Mouse (Mus musculus) embryo, embryonic 10.5 days (tissue): ENCODE results near the gene Clcn2.

Source experiments
- DNase-seq: peaks from one replicate; pipeline ENCODE4 v3.0.0-alpha.2; 2015; ENCODE audit warnings: low spot score

Clcn2 gene

DNA sequence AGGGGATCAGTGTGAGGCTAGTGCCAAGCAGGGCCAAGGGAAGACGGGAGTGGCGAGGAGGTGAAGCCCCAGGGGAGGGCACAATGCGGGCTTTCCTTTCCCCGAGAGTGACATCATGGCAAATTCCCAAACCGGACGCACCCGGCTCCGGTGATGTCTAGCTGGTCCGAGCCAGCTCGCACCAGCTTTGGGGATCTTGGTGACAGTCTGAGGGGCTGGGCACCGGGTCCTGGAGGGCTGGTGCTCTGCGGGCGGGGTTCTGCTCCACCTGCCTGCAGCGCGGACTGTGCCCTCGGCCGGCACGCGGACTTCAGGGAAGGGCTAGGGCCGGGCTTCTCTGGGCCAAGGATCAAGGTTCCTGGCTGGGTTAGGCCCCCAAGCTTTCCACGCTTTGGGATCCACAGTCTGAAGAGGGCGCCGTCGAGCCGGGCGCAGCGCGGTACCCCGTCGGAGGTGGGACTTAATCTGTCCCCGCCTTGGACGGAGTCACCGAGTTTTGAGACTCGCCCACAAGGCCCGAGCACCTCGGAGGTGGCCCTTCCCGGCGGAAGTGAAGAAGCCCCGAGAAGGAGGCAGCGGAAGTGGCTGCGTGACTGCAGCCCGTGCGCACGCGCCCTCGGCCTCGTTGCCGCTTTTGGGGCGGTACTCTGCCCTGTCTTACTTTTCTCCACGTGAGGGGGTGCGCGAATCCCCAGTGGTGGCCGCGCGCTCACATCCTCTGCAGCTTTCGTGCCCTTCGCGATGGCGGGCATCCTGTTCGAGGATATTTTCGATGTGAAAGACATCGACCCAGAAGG lies at the start of gene Clcn2, which contains the start of gene Polr2h:
Gene Clcn2, minus strand, starts transcription at position 566 of the 797 bp plus-strand sequence.
Gene Polr2h, plus strand, starts transcription at position 485 of the 797 bp plus-strand sequence.
- peak; percentile 97 for DNase-seq

- DNase-seq = peak; percentile 77
These were observed 47.7 kb upstream of the Clcn2 start for GRCm38 (mm10) chr16:20765244-20765643.

- DNase-seq = peak; percentile 75
These were observed 44.1 kb upstream of the Clcn2 start for GRCm38 (mm10) chr16:20761681-20762080.

DNA sequence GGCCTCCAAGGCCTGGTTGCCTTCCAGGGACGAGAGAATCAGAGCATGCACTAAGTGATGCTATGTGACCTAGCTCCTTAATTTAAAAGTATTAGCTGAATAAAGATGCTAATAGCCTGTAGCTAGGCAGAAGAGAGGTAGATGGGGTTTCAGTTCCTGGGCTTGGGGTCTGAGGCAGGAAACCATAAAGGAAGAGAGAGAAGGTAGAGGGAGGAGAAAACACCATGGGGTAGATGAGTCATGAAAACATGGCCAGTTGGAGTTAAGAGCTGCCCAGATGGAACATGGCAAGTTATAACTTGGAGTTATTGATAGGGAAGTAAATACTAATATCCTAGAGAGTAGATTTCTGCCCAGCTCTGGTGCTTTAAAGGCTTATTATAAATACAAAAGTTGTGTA lies 39.8 kb upstream of the Clcn2 start:
- DNase-seq = no peak

- no peak for DNase-seq
These were observed 38.5 kb upstream of the Clcn2 start for GRCm38 (mm10) chr16:20756052-20756451.

DNA sequence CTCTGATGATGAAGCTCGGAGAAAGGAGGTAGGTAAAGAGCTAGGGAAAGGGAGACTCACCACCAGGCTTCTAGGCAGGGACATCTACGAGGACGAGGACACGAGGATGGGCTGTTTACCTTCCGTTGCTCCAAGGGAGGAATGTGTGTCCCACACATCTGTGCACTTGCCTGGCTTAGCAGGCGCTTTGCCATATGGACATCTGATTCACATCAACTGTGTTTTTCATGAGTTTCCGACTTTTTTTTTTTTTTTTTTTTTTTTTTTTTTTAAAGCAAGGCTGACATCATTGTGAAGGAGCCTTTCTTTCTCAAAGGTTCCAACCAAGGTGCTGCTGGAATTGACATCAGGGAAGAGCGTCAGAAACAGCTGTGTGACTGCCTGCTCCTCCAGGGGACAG lies 33.0 kb upstream of the Clcn2 start:
- no peak for DNase-seq

GRCm38 (mm10) chr16:20746641-20747040 lies 29.1 kb upstream of the Clcn2 start:
- no peak for DNase-seq

GRCm38 (mm10) chr16:20739845-20740244 lies 22.3 kb upstream of the Clcn2 start:
- DNase-seq = no peak

DNA sequence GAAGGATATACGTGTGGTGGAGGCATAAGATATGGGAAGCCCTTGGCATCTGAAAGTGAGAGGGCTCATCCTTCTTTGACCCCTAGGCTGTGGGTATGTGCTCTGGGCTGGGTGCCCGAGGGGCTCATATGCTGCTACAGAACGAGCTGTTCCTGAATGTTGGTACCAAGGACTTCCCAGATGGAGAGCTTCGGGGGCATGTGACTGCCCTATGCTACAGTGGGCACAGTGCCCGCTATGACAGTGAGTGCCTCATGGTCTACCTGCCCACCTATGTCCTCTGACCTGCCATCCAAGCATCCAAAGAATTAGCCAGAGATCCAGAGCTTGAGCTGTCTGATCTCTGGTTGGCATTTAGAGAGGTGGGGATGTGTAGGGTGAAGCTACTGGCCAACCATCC lies 19.3 kb upstream of the Clcn2 start:
- no peak for DNase-seq

GRCm38 (mm10) chr16:20736168-20736567 lies 18.6 kb upstream of the Clcn2 start:
- no peak for DNase-seq

- DNase-seq = no peak
These were observed 18.1 kb upstream of the Clcn2 start for GRCm38 (mm10) chr16:20735651-20736050.

DNA sequence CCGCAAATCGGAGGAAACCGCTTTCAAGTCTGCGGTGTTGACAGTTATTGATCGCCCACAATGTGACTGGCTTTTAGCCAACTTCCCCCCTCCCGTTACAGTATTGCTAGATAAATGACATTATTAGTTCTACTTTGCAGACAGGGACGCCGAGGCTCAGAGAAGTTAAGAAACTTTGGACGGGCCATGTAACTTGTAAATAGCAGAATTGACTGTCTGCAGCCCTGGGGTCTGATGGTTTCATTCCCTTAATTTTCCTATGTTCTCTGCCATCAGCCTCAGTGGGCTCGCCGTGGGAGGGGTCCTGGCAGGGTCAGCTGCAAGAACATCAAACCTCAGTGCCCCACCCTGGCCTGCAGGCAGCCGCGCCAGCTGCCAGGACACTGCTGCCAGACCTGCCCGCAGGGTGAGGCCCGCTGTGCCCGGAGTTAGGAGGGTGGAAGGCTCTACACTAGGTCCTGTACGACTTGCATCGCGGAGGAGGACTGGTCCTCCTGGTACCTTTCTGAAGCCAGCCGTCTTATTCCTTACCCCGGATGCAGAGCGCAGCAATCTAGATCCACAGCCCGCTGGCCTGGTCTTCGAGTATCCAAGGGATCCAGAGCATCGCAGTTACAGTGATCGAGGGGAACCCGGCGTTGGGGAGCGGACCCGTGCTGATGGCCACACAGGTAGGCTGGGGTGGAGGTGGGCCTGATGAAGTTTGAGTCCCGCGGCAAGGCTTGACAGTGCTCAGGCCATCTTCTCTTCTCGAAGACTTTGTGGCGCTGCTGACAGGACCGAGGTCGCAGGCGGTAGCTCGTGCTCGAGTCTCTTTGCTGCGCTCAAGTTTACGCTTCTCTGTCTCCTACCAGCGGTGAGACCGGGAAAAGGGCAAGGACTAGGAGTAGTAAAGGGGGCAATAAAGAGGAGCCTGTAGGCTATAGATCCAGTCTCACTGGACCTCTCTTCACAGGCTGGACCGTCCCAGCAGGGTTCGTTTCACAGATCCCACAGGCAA lies 16.5 kb upstream of the Clcn2 start, which contains the start of gene Thpo:
Gene Thpo, minus strand, starts transcription at position 781 of the 1,000 bp plus-strand sequence.
- DNase-seq = peak; percentile 68

GRCm38 (mm10) chr16:20732925-20733730 lies 15.6 kb upstream of the Clcn2 start, which contains the start of gene Chrd:
Chrd (plus strand) TSS chr16:20733127.
- peak; percentile 71 for DNase-seq

DNA sequence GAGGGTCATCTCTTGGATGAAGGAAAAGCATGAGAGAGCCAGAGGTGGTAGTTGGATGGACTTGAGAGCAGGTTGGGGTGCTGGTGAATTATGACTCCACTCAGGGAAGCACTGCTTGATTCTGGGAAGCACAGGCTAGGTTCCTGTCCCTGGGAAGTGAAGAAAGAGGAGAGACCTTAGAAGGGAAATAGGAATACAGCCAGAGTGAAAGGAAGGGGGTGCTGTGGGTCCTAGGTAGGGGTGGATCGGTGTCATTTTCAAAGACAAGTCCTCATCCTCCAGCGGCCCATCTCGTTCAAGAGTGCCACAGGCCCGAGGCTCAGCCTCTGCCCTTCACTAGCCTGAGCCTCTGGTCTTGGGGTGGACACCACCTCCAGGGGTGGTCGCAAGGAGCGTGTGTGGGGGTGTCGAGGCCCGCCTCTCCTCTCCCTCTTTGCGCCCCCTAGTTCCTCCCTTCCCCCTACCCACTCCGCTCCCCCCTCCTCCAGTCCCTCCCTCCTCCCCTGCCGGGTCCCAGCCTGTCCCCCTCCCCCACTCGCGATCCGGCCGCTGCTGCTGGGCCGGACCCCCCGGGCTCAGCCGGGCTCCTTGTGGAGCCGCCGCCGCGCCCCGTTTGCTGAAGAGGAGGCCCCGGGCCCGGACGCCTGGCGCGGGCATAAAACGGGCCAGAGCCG lies 14.8 kb upstream of the Clcn2 start:
- DNase-seq = peak; percentile 60

DNA sequence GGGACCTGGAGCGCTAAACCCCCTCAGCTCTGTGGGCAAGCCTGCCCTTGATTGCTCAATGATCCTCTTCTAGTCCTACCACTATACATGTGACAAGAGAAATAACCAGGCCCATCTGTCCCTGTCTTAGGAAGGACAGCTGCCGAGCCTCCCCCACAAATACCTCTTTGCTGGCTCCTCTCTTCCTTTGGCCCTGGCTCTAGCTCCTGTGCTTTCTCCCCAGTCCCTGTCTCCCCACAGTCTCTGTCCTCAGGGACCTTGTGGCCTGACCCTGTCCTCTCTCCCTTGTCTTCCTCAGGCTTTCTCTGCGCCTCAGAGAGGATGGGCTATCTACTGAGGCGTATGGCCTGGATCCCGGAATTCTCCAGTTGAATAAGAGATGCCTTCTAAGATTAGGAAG lies 14.1 kb upstream of the Clcn2 start:
- no peak for DNase-seq

- DNase-seq = no peak
These were observed 12.8 kb upstream of the Clcn2 start for GRCm38 (mm10) chr16:20730293-20730711.

DNA sequence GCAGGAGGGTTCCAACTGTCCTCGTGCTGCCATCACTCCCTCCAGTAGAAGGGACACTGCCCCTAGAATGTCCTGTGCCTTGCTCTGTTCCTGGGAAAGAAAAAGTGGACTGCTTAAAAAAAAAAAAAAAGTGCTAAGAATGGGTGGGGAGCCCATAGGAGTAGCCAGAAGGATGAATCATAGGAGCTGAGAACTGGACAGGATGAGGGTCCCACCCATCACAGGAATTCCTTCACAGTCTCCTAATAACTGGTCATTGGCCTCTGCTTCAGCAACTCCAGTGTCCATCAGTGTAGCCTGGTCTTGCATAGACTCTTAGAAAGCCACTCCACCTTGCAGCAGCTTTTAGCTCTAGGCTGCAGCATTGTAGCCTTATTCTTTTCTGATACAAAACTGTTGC lies 8.8 kb upstream of the Clcn2 start:
- no peak for DNase-seq

DNA sequence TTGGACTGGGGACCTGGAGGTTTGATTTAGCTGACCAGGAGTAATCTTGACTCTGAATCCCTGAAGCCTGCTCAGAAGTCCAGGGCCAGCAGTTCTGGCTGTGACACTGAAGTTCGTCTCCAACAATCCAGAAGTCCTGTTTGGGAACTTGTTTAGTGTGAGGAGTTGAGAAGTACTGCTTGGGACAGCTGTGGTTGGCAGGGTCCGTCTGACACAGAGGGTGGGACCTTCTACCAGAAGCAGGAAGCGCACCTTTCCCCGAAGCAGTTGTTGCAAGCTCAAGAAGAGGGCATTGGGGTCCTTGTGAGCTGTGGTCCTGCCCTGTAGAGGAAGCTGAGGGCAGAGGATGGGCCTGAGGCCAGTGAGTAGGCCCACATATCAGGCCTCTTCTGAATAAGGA lies 8.2 kb upstream of the Clcn2 start:
- DNase-seq = no peak

DNA sequence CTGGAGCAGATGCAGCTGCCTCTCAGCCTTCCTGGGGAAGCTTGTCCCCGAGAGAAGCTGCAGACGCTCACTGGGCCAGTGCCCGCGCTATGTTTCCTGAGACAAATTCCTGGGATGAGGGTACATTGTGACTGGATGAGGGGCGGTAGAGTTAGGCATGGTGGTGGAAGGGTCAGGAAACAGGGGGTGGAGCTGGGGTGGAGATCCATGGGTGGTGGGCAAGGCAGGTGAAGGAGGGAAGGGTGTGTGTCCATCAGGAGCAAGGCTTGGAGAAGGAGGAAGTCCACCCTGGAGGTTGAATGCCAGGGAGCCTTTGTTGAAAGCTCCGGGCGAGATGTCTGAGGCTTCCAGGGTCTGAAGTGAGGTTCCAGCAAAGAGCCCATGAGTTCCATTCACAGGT lies 7.8 kb upstream of the Clcn2 start:
- DNase-seq = no peak

GRCm38 (mm10) chr16:20724338-20724748 lies 6.8 kb upstream of the Clcn2 start:
- peak; percentile 71 for DNase-seq

- DNase-seq = no peak
These were observed 5.7 kb upstream of the Clcn2 start for GRCm38 (mm10) chr16:20723247-20723646.
